Mouse (Mus musculus) CH12.LX (cell line): ENCODE measurements around the gene Hsh2d.
A peak's percentile ranks its signal among the peaks of the same experiment; 100 is the strongest.

Experiments
- CHD2 ChIP-seq: IDR thresholded peaks from 2 replicates; pipeline ENCODE4 v1.6.1; 2011; ENCODE audit warnings: low read length, improper control_type of control experiment
- CTCF ChIP-seq, 2 experiments: IDR thresholded peaks in 1 of 2; conservative IDR thresholded peaks in 1 of 2; 2 replicates each; pipeline ENCODE4 v1.5.1; 2011 to 2012; ENCODE audit warnings: low read depth in 2 of 2, low read length in 2 of 2, improper control_type of control experiment in 1 of 2, inconsistent platforms in 1 of 2, mild to moderate bottlenecking in 1 of 2, moderate library complexity in 1 of 2
- E2F4 ChIP-seq: IDR thresholded peaks from 2 replicates; pipeline ENCODE4 v1.6.1; 2011; ENCODE audit warnings: low read depth, low read length, improper control_type of control experiment; ENCODE audit not compliant: insufficient replicate concordance
- NELFE ChIP-seq: IDR thresholded peaks from 2 replicates; pipeline ENCODE4 v1.6.1; 2011; ENCODE audit warnings: low read depth, low read length, improper control_type of control experiment
- POLR2A ChIP-seq: IDR thresholded peaks from 2 replicates; pipeline ENCODE4 v1.6.1; 2011; ENCODE audit warnings: low read depth, mild to moderate bottlenecking, improper control_type of control experiment, low read length
- USF1 ChIP-seq: IDR thresholded peaks from 2 replicates; pipeline ENCODE4 v1.6.1; 2014; ENCODE audit warnings: low read depth, mild to moderate bottlenecking, inconsistent platforms, low read length, improper control_type of control experiment
- ZMIZ1 ChIP-seq: IDR thresholded peaks from 2 replicates; pipeline ENCODE4 v1.6.1; 2012; ENCODE audit warnings: low read depth, mild to moderate bottlenecking, inconsistent platforms, low read length, improper control_type of control experiment

DNA sequence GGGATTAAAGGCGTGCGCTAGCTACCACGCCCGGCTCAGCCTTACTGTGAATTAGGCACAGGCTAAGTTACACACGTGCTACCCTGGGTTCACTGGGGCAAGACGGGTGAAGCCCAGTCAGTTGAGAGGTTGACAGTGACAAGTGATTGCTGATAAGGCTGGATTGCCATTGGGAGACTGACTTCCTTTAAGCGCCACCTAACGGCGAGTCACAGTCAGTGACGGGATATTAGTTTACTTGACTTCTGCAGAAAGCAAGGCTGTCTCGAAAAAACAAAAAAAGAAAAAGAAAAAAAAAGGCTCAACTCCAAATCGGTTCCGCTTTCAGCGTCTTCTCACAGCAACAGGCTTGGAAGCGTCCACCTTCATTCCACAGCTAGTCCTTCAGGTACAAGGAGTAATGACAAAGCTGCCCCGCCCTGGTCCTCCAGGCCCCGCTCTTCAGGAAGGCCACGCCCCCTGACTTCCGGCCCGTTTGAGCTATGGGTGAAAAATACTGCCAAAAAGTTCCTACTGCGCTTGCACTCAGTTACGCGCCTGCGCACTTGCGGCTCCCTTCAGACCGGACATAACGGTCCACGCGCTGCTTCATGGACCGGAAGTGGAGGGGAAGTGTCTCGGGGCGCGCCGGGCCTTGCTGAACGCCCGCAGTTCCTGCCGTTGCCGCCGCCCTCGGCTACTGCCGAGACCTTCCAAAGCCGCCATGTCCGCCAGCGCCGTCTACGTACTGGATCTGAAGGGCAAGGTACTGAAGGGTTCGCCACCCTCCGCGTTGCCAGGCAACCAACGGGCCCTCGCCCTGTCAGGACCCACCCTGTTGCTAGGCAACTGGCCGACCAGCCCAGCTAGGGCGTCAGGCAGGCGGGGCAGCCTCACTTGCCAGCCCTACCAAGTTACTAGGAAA, 50.3 kb downstream of the Hsh2d start, which contains the start of gene Ap1m1:
- TF ChIP-seq USF1 = no peak
- peak; percentile 65 for TF ChIP-seq POLR2A
- TF ChIP-seq CTCF (conservative IDR thresholded peaks at IDR 0.05 in 1 of 2, IDR thresholded peaks at IDR 0.05 in 1 of 2; ENCODE audit: low read depth in 2 of 2, low read length in 2 of 2) = peak; percentile 74 to 86
- no peak for TF ChIP-seq E2F4
- peak; percentile 18; the same call in 1 of the 2 replicates for TF ChIP-seq ZMIZ1
- peak; percentile 68 for TF ChIP-seq NELFE
- peak; percentile 35; the same call in 1 of the 2 replicates for TF ChIP-seq CHD2
